Mouse (Mus musculus): Measurements from ENCODE around the gene B3gnt3.

DNA sequence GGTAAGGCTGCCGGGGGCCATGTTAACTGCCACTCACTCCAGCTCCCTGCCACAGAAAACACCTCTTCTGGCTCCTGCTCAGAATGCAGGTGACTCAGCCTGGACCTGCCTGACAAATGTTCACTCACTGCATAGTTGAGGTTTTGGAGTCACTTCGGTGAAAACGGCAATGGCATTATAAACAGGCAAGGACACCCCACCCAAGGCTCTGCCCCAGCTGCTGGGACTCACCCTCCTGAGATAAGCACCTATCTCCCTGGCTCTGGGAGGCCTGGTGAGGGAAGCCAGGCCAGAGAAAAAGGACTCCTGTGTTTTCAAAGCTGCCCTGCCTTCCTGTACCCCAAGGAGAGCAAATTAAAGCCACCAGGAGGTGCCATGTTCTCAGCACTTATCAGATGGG lies 1.3 kb upstream of the B3gnt3 start:
- TF ChIP-seq POLR2A (IDR thresholded peaks at IDR 0.05; ENCODE audit: borderline replicate concordance, insufficient read depth, low read length) (no peak), CTCF (IDR thresholded peaks at IDR 0.05; ENCODE audit: borderline replicate concordance, insufficient read depth, low read depth, low read length) (no peak)

Measured in cerebellum, adult 2 months (tissue).